Mouse (Mus musculus): ENCODE data around the gene Vamp5. TPM values are rescaled to one million over a fixed set of nuclear protein-coding genes. Genes with fewer than 3 reads are reported as not detected.

Gene Vamp5
- total and polyA plus RNA-seq, 3 experiments = 0.50 to 2.5 (median 0.90) TPM

GRCm38 (mm10) chr6:72371571-72371970, 8.7 kb downstream of the Vamp5 start:
- Histone ChIP-seq H3K27ac (ENCODE audit: insufficient read depth, low read depth) (no peak overlapping the region), H3K9ac (ENCODE audit: insufficient read depth, low read depth) (no peak overlapping the region), H3K9me3 (replicated peaks; ENCODE audit: low read length) (no peaks in the 10 kb centered on the region), H3K79me2 (replicated peaks; ENCODE audit: control insufficient read depth, extremely low read depth, insufficient read depth, poor library complexity, severe bottlenecking) (no peaks in the 10 kb centered on the region), H3K4me2 (ENCODE audit: insufficient read depth, low read depth, poor library complexity, severe bottlenecking) (no peak overlapping the region), H3K4me1 (ENCODE audit: control insufficient read depth in 1 of 2, insufficient read depth in 2 of 2) (peaks cover 2 to 6% of the 10 kb centered on the region in 2 experiments; a peak in 3 of 4 replicates), H3K4me3 (replicated peaks in 1 of 3; ENCODE audit: low read depth in 2 of 3, low read length in 2 of 3, poor library complexity in 1 of 3) (no peak overlapping the region), H3K36me3 (replicated peaks in 1 of 2; ENCODE audit: control insufficient read depth in 1 of 2, insufficient read depth in 1 of 2, low read length in 1 of 2) (no peaks in the 10 kb centered on the region), H3K27me3 (replicated peaks) (peaks cover 3% of the 10 kb centered on the region)
- in situ Hi-C loops (cut with MboI; ENCODE audit: low pct_ligation_motif_present, low pct_unique_long_range_greater_than_20kb, low sequenced_read_pairs) = no loop called here
- TF ChIP-seq EP300 (IDR thresholded peaks at IDR 0.05; ENCODE audit: low read length) (no peak), MAFK (IDR thresholded peaks at IDR 0.05; ENCODE audit: insufficient replicate concordance, low read length) (no peak), USF1 (IDR thresholded peaks at IDR 0.05; ENCODE audit: low read depth, low read length) (no peak), UBTF (IDR thresholded peaks at IDR 0.05; ENCODE audit: low read depth, low read length) (no peak), HCFC1 (IDR thresholded peaks at IDR 0.05; ENCODE audit: low read depth, low read length) (no peak), IRF4 (IDR thresholded peaks at IDR 0.05; ENCODE audit: low read depth, low read length) (no peak)
- dilution Hi-C loops (cut with MboI; ENCODE audit: extremely low pct_ligation_motif_present, extremely low pct_unique_long_range_greater_than_20kb, low sequenced_read_pairs) = no loop called here
- DNase-seq (ENCODE audit: extremely low read depth) = no peak

- no peak for DNase-seq (ENCODE audit: extremely low read depth)
- Histone ChIP-seq H3K36me3 (replicated peaks in 1 of 2; ENCODE audit: control insufficient read depth in 1 of 2, insufficient read depth in 1 of 2, low read length in 1 of 2) (no peaks in the 10 kb centered on the region), H3K9me3 (replicated peaks; ENCODE audit: low read length) (no peaks in the 10 kb centered on the region), H3K79me2 (replicated peaks; ENCODE audit: control insufficient read depth, extremely low read depth, insufficient read depth, poor library complexity, severe bottlenecking) (no peaks in the 10 kb centered on the region), H3K4me2 (ENCODE audit: insufficient read depth, low read depth, poor library complexity, severe bottlenecking) (no peak overlapping the region), H3K4me3 (replicated peaks in 1 of 3; ENCODE audit: low read depth in 2 of 3, low read length in 2 of 3, poor library complexity in 1 of 3) (no peak overlapping the region), H3K27me3 (replicated peaks) (peaks cover 3% of the 10 kb centered on the region), H3K27ac (ENCODE audit: insufficient read depth, low read depth) (no peak overlapping the region), H3K9ac (ENCODE audit: insufficient read depth, low read depth) (no peak overlapping the region), H3K4me1 (ENCODE audit: control insufficient read depth in 1 of 2, insufficient read depth in 2 of 2) (peaks cover 2 to 6% of the 10 kb centered on the region in 2 experiments; a peak in 2 of 4 replicates)
- TF ChIP-seq USF1 (IDR thresholded peaks at IDR 0.05; ENCODE audit: low read depth, low read length) (no peak), UBTF (IDR thresholded peaks at IDR 0.05; ENCODE audit: low read depth, low read length) (no peak), MXI1 (IDR thresholded peaks at IDR 0.05; ENCODE audit: low read depth, low read length) (no peak), USF2 (conservative IDR thresholded peaks at IDR 0.05; ENCODE audit: low read depth, low read length) (no peak), SIN3A (IDR thresholded peaks at IDR 0.05; ENCODE audit: low read length) (no peak), E2F4 (IDR thresholded peaks at IDR 0.05; ENCODE audit: insufficient replicate concordance, low read depth, low read length) (no peak), NRF1 (IDR thresholded peaks at IDR 0.05; ENCODE audit: low read depth, low read length) (no peak), CHD1 (IDR thresholded peaks at IDR 0.05; ENCODE audit: low read depth, low read length) (no peak), JUN (IDR thresholded peaks at IDR 0.05; ENCODE audit: insufficient read depth, low read depth, low read length) (no peak), EP300 (IDR thresholded peaks at IDR 0.05; ENCODE audit: low read length) (no peak), RCOR1 (conservative IDR thresholded peaks at IDR 0.05; ENCODE audit: low read depth, low read length) (no peak)
- dilution Hi-C loops (cut with MboI; ENCODE audit: extremely low pct_ligation_motif_present, extremely low pct_unique_long_range_greater_than_20kb, low sequenced_read_pairs) (no loop called here), in situ Hi-C loops (cut with MboI; ENCODE audit: low pct_ligation_motif_present, low pct_unique_long_range_greater_than_20kb, low sequenced_read_pairs) (no loop called here)
Measured at GRCm38 (mm10) chr6:72371147-72371546, 9.1 kb downstream of the Vamp5 start.
